ENCODE assay signal across 8 mouse cellular contexts in the genomic region with DNA sequence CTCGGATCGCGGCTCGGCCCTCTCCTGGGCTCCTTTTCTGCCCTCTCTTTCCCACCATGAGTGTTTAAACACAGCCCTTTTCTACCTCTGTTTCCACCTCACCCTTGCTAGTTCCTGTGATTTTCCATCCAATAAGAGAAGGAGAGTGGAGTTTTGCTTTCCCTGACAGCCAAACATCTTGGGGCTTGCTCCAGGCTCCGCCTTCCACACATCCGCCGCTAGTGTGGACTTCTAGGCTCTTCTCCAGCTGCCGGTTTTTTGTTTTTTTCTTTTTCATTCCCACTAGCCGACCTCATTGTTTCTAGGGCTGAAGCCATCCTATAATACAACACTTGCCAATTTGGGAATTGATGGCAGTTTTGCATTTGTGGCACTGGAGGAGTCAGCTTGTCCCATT. TPM values are rescaled to one million over a fixed set of nuclear protein-coding genes. Genes with fewer than 3 reads are reported as not detected.
DNase-seq lines count a peak whose midpoint lies in the region; ATAC-seq lines count a peak whose summit lies in the region.

No protein-coding gene starts in this region.

- H3K9ac ChIP-seq in heart, embryonic 14.5 days (ENCODE audit: low read length): peak overlapping the region; percentile 70
- H3K9ac ChIP-seq in liver, embryonic 12.5 days: peak overlapping the region; percentile 80
- peak overlapping the region; percentile 22; the same call in 1 of the 2 replicates for H3K9ac ChIP-seq in stomach, embryonic 14.5 days (replicated peaks; ENCODE audit: low read depth, low read length)

- H3K36me3 ChIP-seq in forebrain, embryonic 10.5 days (replicated peaks): peaks cover 4% of the 10 kb centered on the region; the same call in 1 of the 2 replicates
- no peaks in the 10 kb centered on the region for H3K36me3 ChIP-seq in heart, embryonic 14.5 days (ENCODE audit: control insufficient read depth, insufficient read depth, low read length)
- H3K36me3 ChIP-seq in liver, embryonic 12.5 days: peaks cover 6% of the 10 kb centered on the region
- H3K36me3 ChIP-seq in stomach, embryonic 14.5 days (ENCODE audit: control insufficient read depth, insufficient read depth, low read length): no peaks in the 10 kb centered on the region

- peak overlapping the region; percentile 78 for H3K4me2 ChIP-seq in heart, embryonic 14.5 days (ENCODE audit: low read length)
- H3K4me2 ChIP-seq in liver, embryonic 12.5 days: peak overlapping the region; percentile 84
- H3K4me2 ChIP-seq in stomach, embryonic 14.5 days (replicated peaks; ENCODE audit: low read depth, low read length): peak overlapping the region; percentile 45

- H3K9me3 ChIP-seq in forebrain, embryonic 10.5 days: no peaks in the 10 kb centered on the region
- no peaks in the 10 kb centered on the region for H3K9me3 ChIP-seq in heart, embryonic 14.5 days (ENCODE audit: control insufficient read depth, low read length)
- no peaks in the 10 kb centered on the region for H3K9me3 ChIP-seq in liver, embryonic 12.5 days (replicated peaks)
- H3K9me3 ChIP-seq in stomach, embryonic 14.5 days (ENCODE audit: control insufficient read depth, low read depth, low read length): no peaks in the 10 kb centered on the region

- no peaks in the 10 kb centered on the region for H3K27me3 ChIP-seq in forebrain, embryonic 10.5 days (ENCODE audit: poor library complexity, severe bottlenecking)
- H3K27me3 ChIP-seq in heart, embryonic 14.5 days (ENCODE audit: control insufficient read depth, insufficient read depth, low read length): no peaks in the 10 kb centered on the region
- no peaks in the 10 kb centered on the region for H3K27me3 ChIP-seq in liver, embryonic 12.5 days (replicated peaks)
- no peaks in the 10 kb centered on the region for H3K27me3 ChIP-seq in stomach, embryonic 14.5 days (ENCODE audit: control insufficient read depth, insufficient read depth, low read length)

- peak overlapping the region; percentile 97 for H3K27ac ChIP-seq in forebrain, embryonic 10.5 days
- peak overlapping the region; percentile 88 to 100 for H3K27ac ChIP-seq in heart, embryonic 14.5 days (replicated peaks in 1 of 2; ENCODE audit: control insufficient read depth in 1 of 2, insufficient read depth in 1 of 2, low read depth in 2 of 2, low read length in 2 of 2)
- H3K27ac ChIP-seq in liver, embryonic 12.5 days: peak overlapping the region; percentile 99
- H3K27ac ChIP-seq in stomach, embryonic 14.5 days (ENCODE audit: low read length): peak overlapping the region; percentile 86

- ATAC-seq in heart, embryonic 14.5 days (ENCODE audit: insufficient number of reproducible peaks, insufficient read depth, low FRiP score, low read depth): 0 out of 2 replicates have a peak, but pooled peaks have one; percentile 28
- peak; percentile 72 for ATAC-seq in liver, embryonic 12.5 days
- ATAC-seq in stomach, embryonic 14.5 days (ENCODE audit: insufficient number of reproducible peaks, insufficient read depth, low FRiP score, low read depth): peak; percentile 59

- 2% methylated on average over 9 of the region's 9 CpGs for WGBS in forebrain, embryonic 10.5 days
- under 1% methylated on average over 9 of the region's 9 CpGs for WGBS in heart, embryonic 14.5 days
- WGBS in liver, embryonic 12.5 days (ENCODE audit: insufficient replicate concordance): 3% methylated on average over 9 of the region's 9 CpGs
- WGBS in stomach, embryonic 14.5 days: 2% methylated on average over 9 of the region's 9 CpGs

- H3K4me3 ChIP-seq in forebrain, embryonic 10.5 days: peak overlapping the region; percentile 45
- H3K4me3 ChIP-seq in heart, embryonic 14.5 days (ENCODE audit: control insufficient read depth in 1 of 2, insufficient read depth in 1 of 2, low read depth in 1 of 2, low read length in 2 of 2): peak overlapping the region; percentile 31 to 34
- H3K4me3 ChIP-seq in liver, embryonic 12.5 days: peak overlapping the region; percentile 49
- peak overlapping the region; percentile 11 for H3K4me3 ChIP-seq in stomach, embryonic 14.5 days (ENCODE audit: low read depth, low read length)

- H3K4me1 ChIP-seq in forebrain, embryonic 10.5 days: peaks cover 50% of the 10 kb centered on the region
- peaks cover 15 to 32% of the 10 kb centered on the region in 2 experiments for H3K4me1 ChIP-seq in heart, embryonic 14.5 days (ENCODE audit: control insufficient read depth in 2 of 2, insufficient read depth in 2 of 2, low read length in 2 of 2)
- peaks cover 51% of the 10 kb centered on the region for H3K4me1 ChIP-seq in liver, embryonic 12.5 days
- peaks cover 28% of the 10 kb centered on the region for H3K4me1 ChIP-seq in stomach, embryonic 14.5 days (ENCODE audit: control insufficient read depth, insufficient read depth, low read length)

- peak; percentile 52 to 61 for DNase-seq in CD8-positive naive resting alpha-beta T cell, adult 2 months (ENCODE audit: low read depth in 2 of 2, low spot score in 2 of 2)
- peak; percentile 69 for DNase-seq in c-Kit-negative CD71-positive TER-119-positive erythroid progenitor cells, embryonic 14.5 days (ENCODE audit: low read depth, low spot score)
- peak; percentile 55 for DNase-seq in forebrain, embryonic 10.5 days (ENCODE audit: extremely low spot score, low spot score)
- DNase-seq in kidney, postnatal 10 days: peak; percentile 81
- peak; percentile 84 for DNase-seq in naive thymus-derived CD4-positive, alpha-beta T cell, adult 2 months (ENCODE audit: low read depth)

RNA-seq across cellular contexts. Expression of a gene that starts 2.8 kb away (rescaled TPM):
- polyA plus RNA-seq in forebrain, embryonic 10.5 days (2016; fragmentation: Nextera tagmentation; extraction: Ambion mirVana): 43.3 and 45.9 TPM in 2 replicates
- polyA plus RNA-seq in heart, embryonic 14.5 days (2014; fragmentation: Nextera tagmentation; extraction: Ambion mirVana): 22.3 TPM in 2 replicates
- 39.2 and 39.4 TPM in 2 replicates for polyA plus RNA-seq in liver, embryonic 12.5 days (2016; fragmentation: Nextera tagmentation; extraction: Ambion mirVana)
- 34.7 and 35.2 TPM in 2 replicates for polyA plus RNA-seq in stomach, embryonic 14.5 days (2014; fragmentation: Nextera tagmentation; extraction: Ambion mirVana)

RNA-seq across cellular contexts. Expression of a gene that starts 34.4 kb away (rescaled TPM):
- polyA plus RNA-seq in forebrain, embryonic 10.5 days (2016; fragmentation: Nextera tagmentation; extraction: Ambion mirVana): 2,460 and 2,659 TPM in 2 replicates
- 1,749 and 1,827 TPM in 2 replicates for polyA plus RNA-seq in heart, embryonic 14.5 days (2014; fragmentation: Nextera tagmentation; extraction: Ambion mirVana)
- 1,997 and 2,057 TPM in 2 replicates for polyA plus RNA-seq in liver, embryonic 12.5 days (2016; fragmentation: Nextera tagmentation; extraction: Ambion mirVana)
- 2,483 and 2,506 TPM in 2 replicates for polyA plus RNA-seq in stomach, embryonic 14.5 days (2014; fragmentation: Nextera tagmentation; extraction: Ambion mirVana)

RNA-seq across cellular contexts. Expression of a gene that starts 44.8 kb away (rescaled TPM):
- polyA plus RNA-seq in forebrain, embryonic 10.5 days (2016; fragmentation: Nextera tagmentation; extraction: Ambion mirVana): not detected in 2 replicates
- not detected in 2 replicates for polyA plus RNA-seq in heart, embryonic 14.5 days (2014; fragmentation: Nextera tagmentation; extraction: Ambion mirVana)
- polyA plus RNA-seq in liver, embryonic 12.5 days (2016; fragmentation: Nextera tagmentation; extraction: Ambion mirVana): not detected in 2 replicates
- 0.14 TPM in 1 of 2 replicates, not detected in the other for polyA plus RNA-seq in stomach, embryonic 14.5 days (2014; fragmentation: Nextera tagmentation; extraction: Ambion mirVana)

RNA-seq across cellular contexts. Expression of a gene that starts 56.0 kb away (rescaled TPM):
- 149 and 153 TPM in 2 replicates for polyA plus RNA-seq in forebrain, embryonic 10.5 days (2016; fragmentation: Nextera tagmentation; extraction: Ambion mirVana)
- 42.1 and 46.0 TPM in 2 replicates for polyA plus RNA-seq in heart, embryonic 14.5 days (2014; fragmentation: Nextera tagmentation; extraction: Ambion mirVana)
- 146 and 150 TPM in 2 replicates for polyA plus RNA-seq in liver, embryonic 12.5 days (2016; fragmentation: Nextera tagmentation; extraction: Ambion mirVana)
- 86.0 and 92.3 TPM in 2 replicates for polyA plus RNA-seq in stomach, embryonic 14.5 days (2014; fragmentation: Nextera tagmentation; extraction: Ambion mirVana)

Comparison
In these comparisons a context has a peak if more than half of its experiments do, and no peak if none do; other contexts are left out.
1. Peak in every context shown above with its lines: DNase-seq, ATAC-seq, H3K4me3 ChIP-seq and H3K27ac ChIP-seq.
2. H3K9ac ChIP-seq: peak in every context shown above with its lines; median percentile 80 in liver, embryonic 12.5 days; 70 in heart, embryonic 14.5 days; 22 in stomach, embryonic 14.5 days.